Mouse (Mus musculus) ES-Bruce4 (cell line): Measurements from ENCODE around the gene Fyn.

Experiments
- CTCF ChIP-seq: IDR thresholded peaks from one replicate; pipeline ENCODE4 v1.8.1; 2011; ENCODE audit warnings: low read depth, low read length
- EP300 ChIP-seq: IDR thresholded peaks from 2 replicates; pipeline ENCODE4 v1.6.1; 2011; ENCODE audit warnings: low read depth, low read length; ENCODE audit not compliant: insufficient read depth

DNA sequence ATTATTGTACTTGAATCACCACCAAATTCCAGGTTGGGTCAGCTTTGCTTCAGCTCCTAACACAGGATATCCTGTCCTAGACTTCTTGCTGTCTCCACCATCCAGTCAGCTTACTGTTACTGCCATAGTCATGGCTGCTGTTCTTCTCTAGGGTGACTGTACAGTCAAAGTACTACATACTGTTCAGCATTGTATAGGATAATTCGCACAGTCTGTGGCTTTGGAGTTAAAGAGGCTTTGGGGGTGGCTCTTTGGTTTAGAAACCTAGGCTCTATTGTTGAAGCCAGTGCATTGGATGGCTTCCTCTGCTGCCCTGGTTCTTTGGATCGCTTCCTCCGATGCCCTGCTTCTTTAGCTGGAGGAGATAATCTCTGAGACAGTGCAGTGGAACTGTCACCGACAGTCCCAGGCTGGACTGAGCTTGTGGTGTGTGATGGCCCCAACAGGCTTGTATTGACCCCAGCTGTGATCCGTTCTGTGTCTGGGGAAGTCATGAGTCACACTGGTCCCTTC is 174.7 kb downstream of the Fyn start:
- no peak for TF ChIP-seq EP300
- no peak for TF ChIP-seq CTCF
